Mouse (Mus musculus): ENCODE measurements at regions not wholly inside any gene's neighbourhood (a gene's known extent, or its start where the extent isn't known, plus 50 kb on each side); places are given as distances from the start of the nearest gene placed in this dataset.

- H3K4me1 ChIP-seq: no peaks in the 10 kb centered on the region
- no peaks in the 10 kb centered on the region for H3K9me3 ChIP-seq
- H3K27me3 ChIP-seq: no peaks in the 10 kb centered on the region
- H3K36me3 ChIP-seq: no peaks in the 10 kb centered on the region
- no peak overlapping the region for H3K9ac ChIP-seq (replicated peaks)
- no peak overlapping the region for H3K27ac ChIP-seq (replicated peaks)
- no peak overlapping the region for H3K4me2 ChIP-seq (replicated peaks)
- 93% methylated on average over 7 of the region's 7 CpGs for WGBS
- H3K4me3 ChIP-seq: no peak overlapping the region
- no peak for ATAC-seq (replicated peaks)
Observed at GRCm38 (mm10) chr4:54552864-54553618, 391.8 kb upstream of the Zfp462 start.

- H3K4me2 ChIP-seq (replicated peaks): no peak overlapping the region
- no peak overlapping the region for H3K27ac ChIP-seq (replicated peaks)
- H3K9me3 ChIP-seq: no peaks in the 10 kb centered on the region
- no peaks in the 10 kb centered on the region for H3K27me3 ChIP-seq
- WGBS: 98% methylated on average over 1 of the region's 1 CpGs
- ATAC-seq (replicated peaks): no peak
- no peaks in the 10 kb centered on the region for H3K4me1 ChIP-seq
- no peaks in the 10 kb centered on the region for H3K36me3 ChIP-seq
- H3K9ac ChIP-seq (replicated peaks): no peak overlapping the region
- no peak overlapping the region for H3K4me3 ChIP-seq
Observed at GRCm38 (mm10) chr4:54563075-54563474, 381.8 kb upstream of the Zfp462 start.

DNA sequence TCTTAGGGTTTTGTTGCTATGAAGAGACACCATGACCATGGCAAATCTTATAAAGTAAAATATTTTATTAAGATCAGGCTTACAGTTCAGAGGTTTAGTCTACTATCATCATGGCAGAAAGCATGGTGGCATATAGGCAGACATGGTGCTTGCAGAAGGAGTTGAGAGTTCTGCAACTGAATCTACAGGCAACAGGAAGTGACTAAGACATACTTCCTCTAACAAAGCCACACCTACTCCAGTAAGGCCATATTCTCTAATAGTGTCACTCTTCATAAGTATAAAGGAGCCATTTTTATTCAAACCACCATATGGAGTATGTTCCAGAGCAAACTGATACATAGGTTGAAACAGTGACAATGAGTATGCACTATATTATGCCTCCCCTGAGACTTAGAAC is 371.7 kb upstream of the Zfp462 start:
- Histone ChIP-seq H3K36me3 (no peaks in the 10 kb centered on the region), H3K4me1 (no peaks in the 10 kb centered on the region), H3K9me3 (no peaks in the 10 kb centered on the region), H3K9ac (replicated peaks) (no peak overlapping the region), H3K4me2 (replicated peaks) (no peak overlapping the region), H3K27me3 (no peaks in the 10 kb centered on the region), H3K27ac (replicated peaks) (no peak overlapping the region), H3K4me3 (no peak overlapping the region)
- no peak for ATAC-seq (replicated peaks)

DNA sequence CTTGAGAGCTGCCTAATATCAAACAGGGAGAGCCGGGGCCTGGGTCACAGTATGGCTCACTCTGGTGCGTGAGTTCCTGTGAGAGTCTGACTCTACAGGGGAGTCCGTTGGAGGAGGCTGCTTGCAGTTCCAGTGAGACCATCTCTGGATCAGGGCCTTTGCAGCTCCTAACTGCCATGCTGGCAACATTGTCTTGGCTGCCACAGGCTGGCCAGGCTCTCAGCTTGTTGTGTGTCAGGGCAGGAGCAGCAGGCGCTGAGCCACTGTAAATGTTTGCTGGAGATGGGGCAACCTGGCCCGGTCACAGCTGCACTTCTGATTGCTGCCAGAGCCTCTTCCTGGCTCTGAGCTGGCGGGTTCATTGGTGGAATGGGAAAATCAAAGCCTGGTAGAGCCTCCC is 357.7 kb upstream of the Zfp462 start:
- Histone ChIP-seq H3K27ac (replicated peaks) (no peak overlapping the region), H3K4me3 (no peak overlapping the region), H3K4me1 (no peaks in the 10 kb centered on the region), H3K9ac (replicated peaks) (no peak overlapping the region), H3K9me3 (no peaks in the 10 kb centered on the region), H3K4me2 (replicated peaks) (no peak overlapping the region), H3K36me3 (no peaks in the 10 kb centered on the region), H3K27me3 (no peaks in the 10 kb centered on the region)
- no peak for ATAC-seq (replicated peaks)
- 75% methylated on average over 6 of the region's 6 CpGs for WGBS

DNA sequence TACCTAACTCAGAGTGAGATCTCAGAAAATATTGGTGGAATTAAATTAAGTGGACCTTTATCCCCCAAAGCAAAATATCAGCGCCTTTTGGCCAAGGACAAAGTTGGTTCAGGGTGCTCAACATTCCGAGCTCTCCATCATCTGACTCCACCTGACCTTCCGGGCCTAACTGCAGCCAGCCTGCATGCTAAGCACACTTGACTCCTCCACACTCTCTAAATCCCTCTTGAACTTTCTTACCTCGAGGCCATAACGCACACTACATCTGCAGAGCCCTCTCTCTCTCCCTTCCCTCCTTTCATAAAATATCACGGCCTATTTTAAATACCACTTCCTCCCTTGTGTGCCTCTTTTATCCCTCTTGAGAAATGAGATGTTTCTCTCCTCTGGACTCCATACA is 356.1 kb upstream of the Zfp462 start:
- Histone ChIP-seq H3K4me3 (no peak overlapping the region), H3K4me1 (no peaks in the 10 kb centered on the region), H3K36me3 (no peaks in the 10 kb centered on the region), H3K4me2 (replicated peaks) (no peak overlapping the region), H3K9me3 (no peaks in the 10 kb centered on the region), H3K27ac (replicated peaks) (no peak overlapping the region), H3K9ac (replicated peaks) (no peak overlapping the region), H3K27me3 (no peaks in the 10 kb centered on the region)
- no peak for ATAC-seq (replicated peaks)
- WGBS: 79% methylated on average over 6 of the region's 6 CpGs

DNA sequence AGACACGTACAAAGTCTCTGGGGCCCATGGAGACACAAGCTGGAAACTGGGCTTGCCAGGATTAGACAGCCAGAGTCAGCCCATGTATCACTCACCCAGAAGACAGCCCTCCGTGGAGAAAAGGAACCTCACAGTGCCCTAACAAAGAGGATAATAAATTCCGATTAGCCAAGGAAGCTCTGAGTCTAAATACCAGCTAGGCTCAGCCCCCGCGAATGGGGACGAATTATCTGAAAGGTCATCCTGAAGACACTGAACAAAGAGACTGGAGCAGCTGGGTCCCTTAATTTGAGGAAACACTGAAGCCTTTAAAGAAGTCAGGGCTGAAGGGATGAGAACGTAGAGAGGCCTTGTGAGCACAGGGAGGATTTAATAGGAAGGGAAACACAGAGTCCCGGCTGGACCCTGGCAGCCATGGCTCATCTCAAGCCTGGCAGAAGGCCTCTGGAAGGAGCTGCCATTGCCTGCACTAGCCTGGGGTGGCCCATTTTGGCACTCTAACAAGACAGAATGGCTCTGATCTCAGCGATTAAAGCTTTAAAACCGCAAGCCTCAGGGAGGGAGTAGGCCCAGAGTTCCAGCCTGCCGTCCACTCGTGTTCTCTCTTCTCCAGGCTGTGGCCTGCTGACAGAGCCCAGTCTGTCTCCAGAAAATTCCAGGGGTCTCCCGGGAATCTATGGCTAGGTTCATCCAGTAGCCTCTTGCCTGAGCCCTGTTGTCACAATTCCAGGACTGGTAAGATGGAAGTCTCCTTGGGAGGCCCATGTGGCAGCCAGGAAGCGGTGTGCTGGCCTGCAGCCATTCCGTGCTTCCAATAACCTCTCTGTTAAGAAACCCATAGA is 343.0 kb upstream of the Zfp462 start:
- WGBS: 40% methylated on average over 15 of the region's 15 CpGs
- ATAC-seq (replicated peaks): peak; percentile 38; the same call in 1 of the 2 replicates
- no peaks in the 10 kb centered on the region; the same call in 1 of the 2 replicates for H3K4me1 ChIP-seq
- H3K9me3 ChIP-seq: no peaks in the 10 kb centered on the region
- no peaks in the 10 kb centered on the region for H3K27me3 ChIP-seq
- no peak overlapping the region for H3K4me3 ChIP-seq
- no peak overlapping the region for H3K27ac ChIP-seq (replicated peaks)
- H3K36me3 ChIP-seq: no peaks in the 10 kb centered on the region
- H3K9ac ChIP-seq (replicated peaks): no peak overlapping the region
- no peak overlapping the region for H3K4me2 ChIP-seq (replicated peaks)

DNA sequence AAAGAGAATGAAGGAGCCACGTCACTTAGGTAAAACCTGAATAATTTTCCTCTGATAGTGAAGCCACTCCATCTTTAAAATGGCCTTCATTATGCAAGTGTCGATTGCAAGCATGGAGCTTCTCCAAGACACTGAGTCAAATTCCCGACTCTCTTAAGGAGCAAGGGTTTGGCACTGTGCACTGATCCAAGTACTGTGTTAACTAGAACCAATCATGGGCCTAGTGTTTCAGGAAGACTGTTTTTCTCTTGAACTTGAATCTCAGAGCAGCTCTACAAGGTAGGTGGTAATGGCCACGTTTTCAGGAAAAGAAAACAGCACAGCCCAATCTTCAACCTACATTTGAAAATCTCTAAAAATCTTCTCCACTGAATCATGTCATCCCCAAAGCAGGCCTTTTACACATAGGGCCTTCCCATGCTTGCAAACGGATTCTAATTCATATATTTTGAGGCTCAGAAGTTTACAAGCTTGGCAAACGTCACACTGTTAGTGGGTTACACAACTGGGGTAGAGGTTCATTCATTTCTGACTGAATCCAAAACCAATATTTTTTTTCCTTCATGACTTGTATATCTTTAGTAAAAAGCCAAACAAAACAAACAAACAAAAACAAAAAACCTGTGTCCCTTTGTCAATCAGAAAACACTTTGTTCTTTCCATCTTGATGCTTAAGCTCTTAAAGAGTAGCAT is 342.2 kb upstream of the Zfp462 start:
- Histone ChIP-seq H3K9me3 (no peaks in the 10 kb centered on the region), H3K9ac (replicated peaks) (no peak overlapping the region), H3K36me3 (no peaks in the 10 kb centered on the region), H3K4me2 (replicated peaks) (no peak overlapping the region), H3K27ac (replicated peaks) (no peak overlapping the region), H3K4me1 (no peaks in the 10 kb centered on the region; the same call in 1 of the 2 replicates), H3K27me3 (no peaks in the 10 kb centered on the region), H3K4me3 (no peak overlapping the region)
- 74% methylated on average over 6 of the region's 6 CpGs for WGBS
- no peak for ATAC-seq (replicated peaks)

- Histone ChIP-seq H3K9ac (replicated peaks) (no peak overlapping the region), H3K27me3 (no peaks in the 10 kb centered on the region), H3K4me2 (replicated peaks) (no peak overlapping the region), H3K4me3 (no peak overlapping the region), H3K4me1 (peaks cover 13% of the 10 kb centered on the region), H3K9me3 (no peaks in the 10 kb centered on the region), H3K36me3 (no peaks in the 10 kb centered on the region), H3K27ac (replicated peaks) (no peak overlapping the region)
- 77% methylated on average over 5 of the region's 5 CpGs for WGBS
- ATAC-seq (replicated peaks): no peak
Observed at GRCm38 (mm10) chr4:54610101-54610500, 334.7 kb upstream of the Zfp462 start.

DNA sequence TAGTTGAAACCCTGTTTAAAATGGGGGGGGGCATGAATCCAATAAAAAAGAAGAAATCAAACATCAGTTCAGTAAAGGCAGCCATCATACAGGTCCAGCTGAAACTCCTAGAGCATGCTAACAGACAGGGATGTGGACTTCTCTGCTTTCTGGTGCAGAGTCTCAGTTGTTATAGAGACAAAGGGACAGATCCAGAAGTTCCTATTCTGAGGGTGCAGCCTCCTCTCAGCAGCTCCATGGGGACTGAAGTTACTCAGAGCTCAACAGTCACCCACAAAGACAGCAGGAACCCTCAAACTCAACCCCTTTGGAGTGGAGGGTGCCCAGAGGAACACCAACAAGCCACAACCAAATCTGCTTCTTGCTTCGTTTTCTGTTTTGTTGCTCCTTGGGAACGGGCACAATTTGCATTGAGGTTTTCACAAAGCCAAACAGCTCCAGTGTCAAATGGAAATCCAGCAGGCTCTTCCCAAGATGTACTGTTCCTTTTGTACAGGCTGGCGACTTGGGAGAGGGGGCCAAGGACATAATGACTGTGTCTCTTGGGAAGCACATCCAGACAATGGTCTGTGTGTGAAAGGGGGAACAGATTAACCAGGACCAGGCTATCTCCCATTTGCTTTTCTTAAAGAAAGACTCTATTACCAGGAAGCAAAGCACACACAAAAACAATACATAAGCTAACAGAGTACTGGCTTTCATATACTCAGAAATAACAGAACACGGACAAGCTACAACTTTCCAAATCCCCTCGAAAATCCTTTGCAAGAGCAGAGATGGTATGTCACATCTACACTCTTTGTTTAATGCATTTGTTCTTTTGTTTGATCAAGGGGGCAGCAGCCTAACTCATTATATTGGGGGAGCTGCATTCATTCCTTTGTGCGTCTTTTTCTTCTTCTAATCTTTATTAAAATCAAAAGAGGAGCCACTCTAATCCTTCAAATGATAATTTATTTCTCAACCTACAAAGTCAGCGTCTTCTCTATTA is 332.6 kb upstream of the Zfp462 start:
- Histone ChIP-seq H3K4me1 (peaks cover 13% of the 10 kb centered on the region), H3K9ac (replicated peaks) (no peak overlapping the region), H3K27ac (replicated peaks) (peak overlapping the region; percentile 53), H3K36me3 (no peaks in the 10 kb centered on the region), H3K27me3 (no peaks in the 10 kb centered on the region), H3K9me3 (no peaks in the 10 kb centered on the region), H3K4me2 (replicated peaks) (no peak overlapping the region), H3K4me3 (no peak overlapping the region)
- ATAC-seq (replicated peaks): 0 out of 2 replicates have a peak, but pooled peaks have one; percentile 29
- WGBS: 7% methylated on average over 7 of the region's 7 CpGs

- Histone ChIP-seq H3K27ac (replicated peaks) (0 out of 2 replicates have a peak overlapping the region, but pooled peaks have one; percentile 27), H3K4me1 (peaks cover 13% of the 10 kb centered on the region), H3K9ac (replicated peaks) (no peak overlapping the region), H3K36me3 (no peaks in the 10 kb centered on the region), H3K27me3 (no peaks in the 10 kb centered on the region), H3K4me3 (no peak overlapping the region), H3K4me2 (replicated peaks) (no peak overlapping the region), H3K9me3 (no peaks in the 10 kb centered on the region)
- WGBS: 15% methylated on average over 3 of the region's 3 CpGs
- ATAC-seq (replicated peaks): no peak
Observed at GRCm38 (mm10) chr4:54613076-54613475, 331.8 kb upstream of the Zfp462 start.

DNA sequence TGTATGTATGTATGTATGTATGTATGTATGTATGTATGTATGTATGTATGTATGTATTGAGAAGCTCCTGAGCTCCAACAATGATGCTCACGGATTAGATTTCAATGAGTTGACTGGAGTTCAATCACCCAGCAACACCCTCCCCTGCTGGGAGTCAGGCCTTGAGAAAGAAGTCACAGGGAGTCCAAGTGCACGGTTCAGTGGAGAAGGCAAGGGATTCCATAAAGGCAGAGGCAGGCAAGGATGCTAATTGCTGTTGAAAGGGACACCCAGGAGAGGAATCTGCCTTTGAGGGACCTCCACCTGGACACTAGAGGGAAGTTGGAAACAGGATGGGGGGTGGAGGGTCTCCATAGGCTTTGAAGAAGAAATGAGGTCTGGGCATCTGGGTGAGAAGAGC is 331.2 kb upstream of the Zfp462 start:
- no peak overlapping the region for H3K9ac ChIP-seq (replicated peaks)
- no peaks in the 10 kb centered on the region for H3K27me3 ChIP-seq
- no peak overlapping the region for H3K4me2 ChIP-seq (replicated peaks)
- no peaks in the 10 kb centered on the region for H3K36me3 ChIP-seq
- ATAC-seq (replicated peaks): no peak
- no peak overlapping the region for H3K4me3 ChIP-seq
- WGBS: 4% methylated on average over 2 of the region's 2 CpGs
- no peak overlapping the region for H3K27ac ChIP-seq (replicated peaks)
- peaks cover 13% of the 10 kb centered on the region for H3K4me1 ChIP-seq
- no peaks in the 10 kb centered on the region for H3K9me3 ChIP-seq

Data from forebrain, embryonic 15.5 days (tissue).